Mouse (Mus musculus) CD4-positive, CD25-positive, alpha-beta regulatory T cell, adult 2 months (primary cell): Measurements from ENCODE around the gene Ccdc39.

ENCODE experiments used
- DNase-seq: peaks from one replicate; pipeline ENCODE4 v3.0.0-alpha.2; 2012; ENCODE audit warnings: low read depth, low spot score

Gene Ccdc39

DNA sequence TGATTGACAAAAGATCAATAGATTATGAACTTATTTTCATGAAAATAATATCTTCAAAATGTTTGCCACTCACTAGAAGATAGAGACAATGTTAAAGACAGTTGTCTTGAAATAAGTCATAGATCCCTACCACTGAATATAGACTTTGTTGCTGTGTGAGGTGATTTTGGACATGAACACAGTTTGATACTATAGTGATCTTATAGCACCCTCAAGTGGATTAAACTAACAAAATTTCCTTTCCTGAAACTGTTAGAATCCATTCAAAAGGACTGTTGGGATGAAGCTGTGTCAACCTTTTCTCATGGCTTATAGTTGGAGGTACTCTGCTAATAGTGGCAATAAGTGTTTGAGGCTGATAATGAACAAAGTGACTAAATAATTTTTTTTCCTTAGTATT, 53.1 kb downstream of the Ccdc39 start:
- no peak for DNase-seq
